Mouse (Mus musculus) erythroblast, embryonic 14.5 days (primary cell): ENCODE data around the gene Gm47996.

Experiments used
- GATA1 ChIP-seq: IDR thresholded peaks from 2 replicates; pipeline ENCODE4 v1.6.1; 2012; ENCODE audit warnings: low read length, inconsistent platforms, mixed read lengths
- TAL1 ChIP-seq: IDR thresholded peaks from 3 replicates; pipeline ENCODE4 v1.6.1; 2012; ENCODE audit warnings: low read length, inconsistent platforms, mixed read lengths

DNA sequence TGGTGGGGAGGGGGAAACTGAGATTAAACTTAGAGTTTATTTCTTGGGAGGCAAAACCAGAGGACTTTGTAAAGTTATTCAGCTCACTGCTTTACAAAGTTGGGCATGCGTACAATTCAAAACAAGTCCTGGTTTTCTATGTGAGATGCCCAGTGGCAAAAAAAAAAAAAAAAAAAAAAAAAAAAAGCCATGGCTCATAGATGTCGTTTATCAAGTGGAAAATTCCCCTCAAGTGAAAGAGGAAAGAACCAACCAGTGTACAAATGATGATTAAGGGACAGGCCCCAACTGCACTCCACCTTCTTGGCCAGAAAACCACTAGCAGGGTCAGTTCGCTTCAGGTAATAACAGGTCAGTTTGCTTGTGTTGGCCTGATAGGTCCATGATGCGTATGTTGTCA is 21.5 kb upstream of the Gm47996 start:
- no peak for TF ChIP-seq TAL1
- TF ChIP-seq GATA1 = no peak
